Mouse (Mus musculus) heart, postnatal 14 days (tissue): ENCODE results near the gene Abcb1b. TPM values are rescaled to one million over a fixed set of nuclear protein-coding genes. Genes with fewer than 3 reads are reported as not detected.
"Not testable (repeated sequence)": the region's sequence is repeated elsewhere in the genome, so short reads cannot be mapped to it uniquely, and the experiment has no call there.

ENCODE experiments used
- DNase-seq, 2 experiments: peaks; one replicate each; pipeline ENCODE4 v3.0.0; 2021 to 2022
- intact Hi-C: fragments of 180-260 bp; cut with DNase I; formaldehyde crosslinking; loops from one replicate; pipeline ENCODE4 v1.15.1; 2025
- total RNA-seq, 2 experiments: library from RNA; stranded (reverse); gene quantifications; 2 replicates each; pipeline ENCODE4 v1.2.3; 2021

The Abcb1b gene
- total RNA-seq, 2 experiments from 2014 or later = 1.4 to 3.1 TPM

GRCm38 (mm10) chr5:8857201-8857600 is 59.3 kb downstream of the Abcb1b start:
- no peak for DNase-seq
- intact Hi-C loops = no loop called here

GRCm38 (mm10) chr5:8861811-8862210 is 63.9 kb downstream of the Abcb1b start:
- intact Hi-C loops = loop anchor here (10.0 kb wide), 2 partner anchors 193 to 237 kb away; partner anchors contain the start of gene Rundc3b
- no peak for DNase-seq

DNA sequence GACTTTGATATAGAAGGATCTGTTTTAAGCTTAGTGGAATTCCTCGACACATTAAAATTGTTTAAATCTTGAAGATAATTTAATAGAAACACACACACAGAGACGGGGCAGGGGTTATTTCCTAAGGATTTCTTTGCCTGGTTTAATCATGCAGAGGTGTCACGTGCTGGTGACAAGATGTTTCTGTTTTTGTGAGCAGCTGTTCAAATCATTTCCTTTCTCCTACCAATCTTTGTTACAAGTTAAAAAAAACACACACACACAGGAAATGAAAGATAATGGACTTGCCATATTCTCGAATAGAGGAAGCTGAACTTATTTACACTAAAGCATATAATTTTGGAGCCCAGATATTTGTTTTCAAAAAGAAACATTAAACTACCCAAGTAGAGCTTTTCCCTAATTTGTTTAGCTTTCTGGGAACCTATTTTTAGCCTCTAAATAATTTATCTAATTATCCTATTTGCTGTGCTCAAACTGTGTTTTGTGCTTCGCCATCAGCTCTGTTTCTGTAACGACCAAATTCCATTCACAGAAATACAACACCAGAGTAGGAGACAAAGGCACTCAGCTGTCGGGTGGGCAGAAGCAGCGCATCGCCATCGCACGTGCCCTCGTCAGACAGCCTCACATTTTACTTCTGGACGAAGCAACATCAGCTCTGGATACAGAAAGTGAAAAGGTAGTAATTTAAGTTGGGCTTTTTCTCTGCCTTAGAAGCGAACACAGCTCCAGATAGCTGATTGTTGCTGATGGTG is 65.8 kb downstream of the Abcb1b start:
- intact Hi-C loops = loop anchor here (10.0 kb wide), 2 partner anchors 191 to 239 kb away; partner anchors contain the start of gene Rundc3b

DNA sequence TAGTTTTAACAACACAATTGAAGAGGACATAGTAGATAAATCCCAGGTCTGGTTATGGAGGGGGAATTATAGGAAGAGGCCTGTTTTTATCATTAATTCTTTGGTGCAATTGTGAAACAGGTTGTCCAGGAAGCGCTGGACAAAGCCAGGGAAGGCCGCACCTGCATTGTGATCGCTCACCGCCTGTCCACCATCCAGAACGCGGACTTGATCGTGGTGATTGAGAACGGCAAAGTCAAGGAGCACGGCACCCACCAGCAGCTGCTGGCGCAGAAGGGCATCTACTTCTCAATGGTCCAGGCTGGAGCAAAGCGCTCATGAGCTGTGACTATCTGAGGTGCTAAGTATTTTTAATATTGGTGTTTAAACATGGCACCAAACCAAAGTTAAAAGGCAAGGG is 67.7 kb downstream of the Abcb1b start:
- not testable (repeated sequence) for DNase-seq

More for the DNA sequence above, 65.8 kb downstream of the Abcb1b start:
- no peak for DNase-seq

DNA sequence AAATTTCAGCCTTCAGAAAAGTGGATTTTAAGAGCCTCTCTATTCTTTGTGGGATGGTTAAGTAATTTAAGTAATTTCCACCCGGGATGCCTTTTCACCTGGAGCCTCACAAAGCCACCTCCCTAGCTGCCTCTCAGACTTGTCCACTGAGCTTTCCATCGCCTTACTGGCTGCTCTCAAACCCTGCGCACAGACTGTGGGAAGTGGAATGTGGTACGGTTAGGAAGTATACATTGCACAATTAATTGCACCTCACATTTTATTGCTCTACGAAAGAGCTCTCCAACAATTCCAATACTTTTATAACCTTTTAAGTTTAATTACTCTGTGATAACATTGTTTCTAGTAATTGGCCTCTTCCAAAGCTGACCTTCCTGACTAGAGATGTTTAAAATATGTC is 68.4 kb downstream of the Abcb1b start:
- DNase-seq = no peak
- intact Hi-C loops = loop anchor here (5.0 to 10.0 kb wide), 5 partner anchors 126 to 561 kb away; partner anchors contain the start of gene Rundc3b

More for the DNA sequence above, 67.7 kb downstream of the Abcb1b start:
- intact Hi-C loops = loop anchor here (5.0 to 10.0 kb wide), 5 partner anchors 127 to 562 kb away; partner anchors contain the start of gene Rundc3b

- peak; percentile 46 to 48 for DNase-seq
- intact Hi-C loops = loop anchor here (5.0 to 10.0 kb wide), 5 partner anchors 124 to 559 kb away; partner anchors contain the start of gene Rundc3b
Measured at GRCm38 (mm10) chr5:8868019-8868418, 70.1 kb downstream of the Abcb1b start.

DNA sequence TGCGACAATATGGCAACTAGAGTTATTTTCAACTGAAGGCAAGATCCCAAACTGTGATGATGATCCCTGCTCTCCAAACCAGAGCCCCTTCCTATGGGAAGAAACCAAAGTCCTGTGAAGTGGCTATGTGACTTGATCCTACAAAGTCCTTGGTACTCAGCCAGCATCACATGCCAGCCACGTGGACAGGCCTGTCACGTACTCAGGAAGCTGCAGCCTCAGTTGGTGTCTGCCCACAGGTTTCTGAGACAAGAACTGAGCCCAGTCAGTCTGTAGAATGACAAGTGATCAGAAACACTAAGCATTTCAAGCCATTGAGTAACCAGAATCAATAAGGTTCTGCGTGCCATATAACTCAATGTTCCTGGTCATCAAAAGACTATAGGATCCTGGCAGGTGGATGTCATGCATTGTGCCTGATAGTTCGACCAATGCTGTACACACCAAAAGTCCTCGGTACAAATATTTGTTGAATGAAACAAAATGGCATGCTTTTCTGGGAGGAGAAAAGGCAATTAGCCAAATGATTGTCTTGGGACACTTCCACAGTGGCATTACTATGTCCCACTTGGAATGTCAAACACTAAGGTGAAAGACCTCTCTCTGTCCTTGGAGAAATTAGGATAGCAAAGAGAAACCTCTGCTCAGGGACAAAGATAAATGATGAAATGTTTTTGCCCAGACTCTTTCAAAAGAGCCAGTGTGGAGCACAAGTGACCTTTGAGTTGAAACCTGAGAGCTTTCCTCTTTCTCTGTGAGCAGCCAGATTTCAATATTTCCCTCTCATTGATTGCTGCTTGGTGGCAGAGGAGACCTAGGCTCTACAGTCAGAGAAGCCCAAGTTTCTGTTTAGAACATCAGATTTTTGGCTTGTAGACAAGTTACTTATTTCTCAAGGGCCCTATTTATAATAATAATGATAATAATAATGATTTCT is 75.3 kb downstream of the Abcb1b start:
- DNase-seq = no peak
- intact Hi-C loops = no loop called here

DNA sequence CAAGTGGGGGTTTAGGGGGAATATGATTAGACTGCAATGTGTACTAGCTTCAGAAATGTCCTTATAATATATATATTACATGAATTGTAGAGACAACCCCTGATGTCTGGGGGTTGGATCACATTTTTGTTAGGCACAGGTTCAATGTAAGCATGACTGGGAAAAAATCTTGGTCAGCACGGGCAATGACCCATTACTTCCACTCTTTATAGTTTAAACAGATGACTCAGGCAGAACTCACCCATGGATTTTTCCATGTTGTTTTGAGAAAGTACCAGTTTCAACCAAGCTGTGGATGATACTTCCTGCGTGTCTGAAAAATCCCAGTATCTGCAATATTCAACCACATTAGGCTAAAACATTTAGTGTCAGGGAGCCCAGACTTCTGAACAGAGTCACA is 79.1 kb downstream of the Abcb1b start:
- no peak for DNase-seq
- intact Hi-C loops = no loop called here

DNA sequence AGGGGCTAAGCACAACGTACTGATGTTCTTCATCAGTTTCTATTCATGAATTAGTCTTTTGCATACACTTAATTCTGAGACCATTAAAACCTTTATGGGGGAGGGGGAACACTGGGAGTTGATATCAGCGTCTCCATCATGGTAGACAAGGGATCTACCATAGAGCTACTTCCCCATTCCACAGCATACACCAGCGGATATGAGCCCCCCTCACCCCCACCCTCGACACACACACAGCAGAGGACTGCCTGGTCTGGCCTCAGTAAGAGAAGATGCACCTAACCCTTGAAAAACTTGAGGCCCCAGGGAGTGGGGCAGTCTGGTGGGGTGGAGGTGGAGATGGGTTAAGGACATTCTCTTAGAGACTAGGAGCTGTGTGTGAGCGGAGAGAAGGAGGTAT is 79.9 kb downstream of the Abcb1b start:
- intact Hi-C loops = no loop called here
- DNase-seq = no peak

DNA sequence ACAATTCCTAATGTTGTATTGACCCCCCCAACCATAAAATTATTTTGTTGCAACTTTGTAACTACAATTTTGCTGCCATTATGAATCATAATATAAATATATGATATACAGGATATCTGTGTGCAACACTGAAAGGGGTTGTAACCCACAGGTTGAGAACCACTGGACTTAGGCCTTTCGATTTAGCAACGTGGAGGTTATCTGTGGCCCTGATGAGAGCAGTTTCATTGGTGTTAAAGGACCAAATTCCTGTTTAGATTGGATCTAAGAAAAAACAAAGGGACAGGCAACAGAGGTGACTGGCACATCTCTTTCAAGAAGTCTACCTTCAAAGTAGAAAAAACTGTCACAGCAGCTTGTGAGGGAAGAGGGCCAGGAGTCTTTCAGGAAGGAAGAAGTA is 87.9 kb downstream of the Abcb1b start:
- DNase-seq = no peak
- intact Hi-C loops = no loop called here

DNA sequence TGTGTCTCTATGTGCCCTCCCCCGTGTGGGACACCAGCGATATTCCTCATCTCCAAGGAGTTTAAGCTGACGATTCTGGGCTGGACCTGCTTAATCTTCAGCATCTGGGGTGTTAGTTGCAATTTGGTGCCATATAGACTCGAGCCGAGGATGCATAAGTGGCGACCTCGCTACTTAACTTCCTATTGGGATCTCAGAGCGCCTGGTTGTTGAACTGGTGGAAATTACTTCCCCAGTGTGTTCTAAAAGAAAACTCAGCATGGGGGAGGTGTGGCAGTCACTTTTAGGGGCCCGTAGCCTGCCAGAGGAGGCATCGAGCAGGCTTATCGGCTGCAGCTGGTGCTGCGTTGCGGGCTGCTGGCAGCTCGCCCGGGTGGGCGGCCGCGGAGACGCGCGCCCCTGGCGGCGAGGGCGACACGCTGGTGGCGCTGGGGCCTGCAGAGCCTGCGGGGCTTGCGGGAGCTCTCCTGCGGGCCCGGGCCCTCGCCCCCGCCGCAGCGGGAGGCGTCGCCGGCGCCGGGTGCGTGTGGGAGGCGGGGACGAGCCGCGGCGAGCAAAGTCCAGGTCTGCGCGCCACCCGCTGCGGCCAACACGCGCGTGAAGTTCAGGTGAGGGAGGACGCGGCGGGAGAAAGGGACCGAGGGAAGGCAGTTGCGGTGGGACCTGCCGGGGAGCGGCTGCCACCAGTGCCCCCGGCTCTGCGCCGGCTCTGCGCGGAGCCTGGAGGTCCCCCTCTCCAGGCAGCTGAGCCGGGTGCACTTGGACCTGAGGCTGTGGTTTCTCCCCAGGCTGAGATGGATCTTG is 95.6 kb downstream of the Abcb1b start, which contains the start of gene Abcb4:
TSS of gene Abcb4 (plus strand) at position 418 of the 804 bp plus-strand sequence.
- intact Hi-C loops = no loop called here
- DNase-seq = peak; percentile 77 to 79

GRCm38 (mm10) chr5:8894104-8894425 is 96.1 kb downstream of the Abcb1b start:
- intact Hi-C loops = no loop called here
- DNase-seq = no peak

- intact Hi-C loops = no loop called here
- DNase-seq = no peak
Measured at GRCm38 (mm10) chr5:8894641-8895490, 96.9 kb downstream of the Abcb1b start.

DNA sequence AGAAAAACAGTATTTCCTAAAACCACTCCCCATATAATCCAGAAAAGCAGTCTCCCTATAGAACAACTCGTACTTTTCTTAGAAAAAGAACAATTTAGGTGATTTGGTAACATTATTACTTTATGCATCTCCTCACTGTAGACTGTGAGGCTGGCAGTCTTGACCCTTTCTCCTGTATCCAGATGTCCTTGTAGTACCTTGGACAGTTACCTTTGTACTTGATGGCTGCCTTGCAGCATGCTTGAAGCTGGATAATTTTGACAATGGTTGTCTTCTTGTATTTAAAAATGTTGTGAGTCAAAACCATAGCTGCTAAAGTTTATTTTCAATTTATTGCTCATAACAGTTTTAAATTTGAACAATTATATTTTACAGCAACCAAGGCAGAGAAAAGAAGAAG is 98.3 kb downstream of the Abcb1b start:
- intact Hi-C loops = no loop called here
- DNase-seq = no peak

GRCm38 (mm10) chr5:8898246-8898645 is 100.3 kb downstream of the Abcb1b start:
- no peak for DNase-seq
- intact Hi-C loops = no loop called here

DNA sequence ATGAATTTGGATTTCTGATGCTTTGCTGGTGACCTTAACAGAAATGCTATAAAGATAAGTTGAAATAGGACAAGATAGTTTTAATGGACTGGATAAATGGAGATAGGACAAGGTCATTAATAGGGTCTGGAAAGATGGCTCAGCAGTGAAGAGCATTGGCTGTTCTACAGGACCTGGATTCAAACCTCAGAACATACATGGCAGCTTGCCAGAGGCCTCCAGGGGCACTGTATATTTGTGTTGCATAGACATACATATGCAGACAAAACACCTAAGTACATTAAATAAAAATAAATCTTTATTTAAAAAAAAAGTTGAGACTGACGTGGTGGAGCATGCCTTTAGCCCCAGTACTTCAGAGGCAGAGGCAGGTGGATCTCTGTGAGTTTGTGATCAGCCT is 103.1 kb downstream of the Abcb1b start:
- DNase-seq = no peak
- intact Hi-C loops = no loop called here

- no peak for DNase-seq
Measured at GRCm38 (mm10) chr5:8902141-8902817, 104.3 kb downstream of the Abcb1b start.

GRCm38 (mm10) chr5:8904539-8904938 is 106.6 kb downstream of the Abcb1b start:
- intact Hi-C loops = no loop called here
- no peak for DNase-seq

More at GRCm38 (mm10) chr5:8902141-8902817, 104.3 kb downstream of the Abcb1b start:
- intact Hi-C loops = no loop called here
